Mouse (Mus musculus): ENCODE measurements around the gene Mtfr2. TPM values are rescaled to one million over a fixed set of nuclear protein-coding genes. Genes with fewer than 3 reads are reported as not detected.

Mtfr2 gene
- polyA plus RNA-seq, 1 experiment: 0.79 TPM

GRCm38 (mm10) chr10:20372046-20372445 is 24.5 kb downstream of the Mtfr2 start:
- Histone ChIP-seq H3K4me1 (ENCODE audit: control insufficient read depth, insufficient read depth, low read length) (no peaks in the 10 kb centered on the region), H3K4me3 (ENCODE audit: insufficient read depth, low read length) (no peak overlapping the region), H3K27ac (ENCODE audit: insufficient read depth, low read length) (no peak overlapping the region)
- TF ChIP-seq POLR2A (IDR thresholded peaks at IDR 0.05; ENCODE audit: extremely low read depth, insufficient read depth, low read length): no peak
- TF ChIP-seq CTCF (IDR thresholded peaks at IDR 0.05; ENCODE audit: extremely low read depth, insufficient read depth, low read length): no peak

DNA sequence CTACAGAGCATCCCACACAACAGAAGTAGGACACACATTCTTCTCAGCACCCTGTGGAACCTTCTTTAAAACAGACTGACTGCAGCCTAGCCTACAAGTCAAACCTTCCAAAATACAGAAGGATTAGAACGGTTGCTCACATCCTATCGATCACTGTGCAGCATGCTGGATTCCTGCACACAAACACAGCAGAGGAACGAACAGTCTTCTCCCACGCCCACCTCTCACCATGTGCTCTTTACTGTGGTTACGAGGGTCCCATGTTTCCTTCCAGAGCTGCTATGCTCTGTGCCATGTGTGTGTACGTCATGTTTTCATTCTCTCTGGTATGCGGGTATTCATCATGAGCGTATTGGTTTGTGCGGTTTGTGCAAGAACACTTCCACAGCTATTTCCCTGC is 30.1 kb downstream of the Mtfr2 start:
- H3K4me3 ChIP-seq (ENCODE audit: insufficient read depth, low read length): no peak overlapping the region
- H3K4me1 ChIP-seq (ENCODE audit: control insufficient read depth, insufficient read depth, low read length): peaks cover 3% of the 10 kb centered on the region; the same call in 1 of the 2 replicates
- H3K27ac ChIP-seq (ENCODE audit: insufficient read depth, low read length): no peak overlapping the region
- TF ChIP-seq CTCF (IDR thresholded peaks at IDR 0.05; ENCODE audit: extremely low read depth, insufficient read depth, low read length): no peak
- no peak for TF ChIP-seq POLR2A (IDR thresholded peaks at IDR 0.05; ENCODE audit: extremely low read depth, insufficient read depth, low read length)

GRCm38 (mm10) chr10:20379071-20379735 is 31.6 kb downstream of the Mtfr2 start:
- Histone ChIP-seq H3K4me1 (ENCODE audit: control insufficient read depth, insufficient read depth, low read length) (peaks cover 4% of the 10 kb centered on the region; the same call in 1 of the 2 replicates), H3K4me3 (ENCODE audit: insufficient read depth, low read length) (no peak overlapping the region), H3K27ac (ENCODE audit: insufficient read depth, low read length) (no peak overlapping the region)
- TF ChIP-seq CTCF (IDR thresholded peaks at IDR 0.05; ENCODE audit: extremely low read depth, insufficient read depth, low read length) (no peak), POLR2A (IDR thresholded peaks at IDR 0.05; ENCODE audit: extremely low read depth, insufficient read depth, low read length) (no peak)

DNA sequence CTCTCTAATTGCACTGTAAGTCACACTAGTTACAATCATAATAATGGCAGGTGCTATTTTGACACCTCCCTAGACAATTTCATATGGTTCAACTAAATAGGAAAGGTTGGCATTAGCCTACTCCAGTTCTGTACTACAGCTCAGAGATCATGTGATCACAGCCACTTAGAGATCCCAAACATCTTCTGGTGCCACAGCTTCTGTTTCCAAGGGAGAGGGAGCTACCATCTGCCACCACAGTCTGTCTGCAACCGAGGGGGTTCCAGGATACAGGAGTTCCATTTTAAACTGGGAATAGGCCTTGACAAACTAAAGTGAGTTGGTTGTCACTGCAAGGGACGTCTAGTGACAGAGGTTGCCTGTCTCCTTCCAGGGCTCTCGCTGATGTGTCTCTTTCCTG is 33.2 kb downstream of the Mtfr2 start:
- TF ChIP-seq CTCF (IDR thresholded peaks at IDR 0.05; ENCODE audit: extremely low read depth, insufficient read depth, low read length) (no peak), POLR2A (IDR thresholded peaks at IDR 0.05; ENCODE audit: extremely low read depth, insufficient read depth, low read length) (no peak)
- H3K27ac ChIP-seq (ENCODE audit: insufficient read depth, low read length): no peak overlapping the region
- H3K4me3 ChIP-seq (ENCODE audit: insufficient read depth, low read length): no peak overlapping the region
- peaks cover 4% of the 10 kb centered on the region; the same call in 1 of the 2 replicates for H3K4me1 ChIP-seq (ENCODE audit: control insufficient read depth, insufficient read depth, low read length)

- H3K4me3 ChIP-seq (ENCODE audit: insufficient read depth, low read length): no peak overlapping the region
- H3K27ac ChIP-seq (ENCODE audit: insufficient read depth, low read length): no peak overlapping the region
- H3K4me1 ChIP-seq (ENCODE audit: control insufficient read depth, insufficient read depth, low read length): peaks cover 4% of the 10 kb centered on the region; the same call in 1 of the 2 replicates
- TF ChIP-seq POLR2A (IDR thresholded peaks at IDR 0.05; ENCODE audit: extremely low read depth, insufficient read depth, low read length): no peak
- TF ChIP-seq CTCF (IDR thresholded peaks at IDR 0.05; ENCODE audit: extremely low read depth, insufficient read depth, low read length): no peak
These were observed 33.8 kb downstream of the Mtfr2 start for GRCm38 (mm10) chr10:20381352-20381751.

- Histone ChIP-seq H3K4me3 (ENCODE audit: insufficient read depth, low read length) (no peak overlapping the region), H3K27ac (ENCODE audit: insufficient read depth, low read length) (no peak overlapping the region), H3K4me1 (ENCODE audit: control insufficient read depth, insufficient read depth, low read length) (peaks cover 4% of the 10 kb centered on the region; the same call in 1 of the 2 replicates)
- TF ChIP-seq CTCF (IDR thresholded peaks at IDR 0.05; ENCODE audit: extremely low read depth, insufficient read depth, low read length) (no peak), POLR2A (IDR thresholded peaks at IDR 0.05; ENCODE audit: extremely low read depth, insufficient read depth, low read length) (no peak)
These were observed 35.3 kb downstream of the Mtfr2 start for GRCm38 (mm10) chr10:20382807-20383419.

DNA sequence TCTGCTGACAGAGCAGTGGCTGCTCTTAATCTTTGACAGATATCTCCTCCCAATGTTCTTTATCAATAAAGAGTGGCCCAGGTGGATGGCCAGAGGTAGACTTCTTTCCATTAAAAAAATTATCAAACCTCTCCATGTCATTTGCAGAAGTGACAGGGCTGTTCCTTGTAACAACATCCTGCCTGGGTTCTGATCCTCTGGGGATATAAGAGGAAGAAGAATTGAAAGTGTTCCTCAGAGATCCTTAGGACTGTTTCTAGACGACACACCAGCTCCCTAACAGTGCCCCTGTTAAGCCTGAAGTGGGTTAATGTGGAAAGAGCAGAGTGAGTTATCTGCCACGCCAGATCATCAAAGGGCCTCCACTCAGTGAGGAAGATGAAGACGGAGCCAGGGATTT is 43.0 kb downstream of the Mtfr2 start:
- no peak overlapping the region for H3K4me3 ChIP-seq (ENCODE audit: insufficient read depth, low read length)
- no peak overlapping the region for H3K27ac ChIP-seq (ENCODE audit: insufficient read depth, low read length)
- TF ChIP-seq POLR2A (IDR thresholded peaks at IDR 0.05; ENCODE audit: extremely low read depth, insufficient read depth, low read length): no peak
- no peak for TF ChIP-seq CTCF (IDR thresholded peaks at IDR 0.05; ENCODE audit: extremely low read depth, insufficient read depth, low read length)
- H3K4me1 ChIP-seq (ENCODE audit: control insufficient read depth, insufficient read depth, low read length): no peaks in the 10 kb centered on the region

GRCm38 (mm10) chr10:20394815-20395214 is 47.2 kb downstream of the Mtfr2 start:
- Histone ChIP-seq H3K4me1 (ENCODE audit: control insufficient read depth, insufficient read depth, low read length) (no peaks in the 10 kb centered on the region), H3K27ac (ENCODE audit: insufficient read depth, low read length) (no peak overlapping the region), H3K4me3 (ENCODE audit: insufficient read depth, low read length) (no peak overlapping the region)
- no peak for TF ChIP-seq POLR2A (IDR thresholded peaks at IDR 0.05; ENCODE audit: extremely low read depth, insufficient read depth, low read length)
- no peak for TF ChIP-seq CTCF (IDR thresholded peaks at IDR 0.05; ENCODE audit: extremely low read depth, insufficient read depth, low read length)

- Histone ChIP-seq H3K27ac (ENCODE audit: insufficient read depth, low read length) (no peak overlapping the region), H3K4me3 (ENCODE audit: insufficient read depth, low read length) (no peak overlapping the region), H3K4me1 (ENCODE audit: control insufficient read depth, insufficient read depth, low read length) (no peaks in the 10 kb centered on the region)
- no peak for TF ChIP-seq CTCF (IDR thresholded peaks at IDR 0.05; ENCODE audit: extremely low read depth, insufficient read depth, low read length)
- TF ChIP-seq POLR2A (IDR thresholded peaks at IDR 0.05; ENCODE audit: extremely low read depth, insufficient read depth, low read length): no peak
These were observed 48.2 kb downstream of the Mtfr2 start for GRCm38 (mm10) chr10:20395778-20396177.

DNA sequence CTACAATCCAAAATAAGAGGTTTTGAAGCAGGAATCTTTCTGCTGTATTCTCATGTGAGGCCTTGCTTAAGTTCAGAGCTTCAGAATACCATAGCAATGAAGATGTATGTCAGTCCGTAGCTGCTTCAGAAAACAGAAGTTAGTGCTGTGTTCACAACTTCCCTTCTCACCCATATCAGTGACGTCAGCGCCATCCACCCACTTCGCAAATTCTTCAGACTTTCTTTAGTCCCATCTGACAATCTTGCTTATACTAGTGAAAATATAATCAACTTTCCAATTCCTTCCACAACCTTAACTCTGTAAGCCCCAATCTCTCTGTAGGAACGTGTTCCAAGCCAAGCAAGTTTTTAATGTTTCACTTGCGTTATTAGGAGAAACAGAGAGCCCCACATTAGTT is 50.7 kb downstream of the Mtfr2 start:
- no peak for TF ChIP-seq POLR2A (IDR thresholded peaks at IDR 0.05; ENCODE audit: extremely low read depth, insufficient read depth, low read length)
- TF ChIP-seq CTCF (IDR thresholded peaks at IDR 0.05; ENCODE audit: extremely low read depth, insufficient read depth, low read length): no peak
- H3K4me3 ChIP-seq (ENCODE audit: insufficient read depth, low read length): no peak overlapping the region
- no peak overlapping the region for H3K27ac ChIP-seq (ENCODE audit: insufficient read depth, low read length)

More for the DNA sequence above, 50.7 kb downstream of the Mtfr2 start:
- H3K4me1 ChIP-seq (ENCODE audit: control insufficient read depth, insufficient read depth, low read length): no peaks in the 10 kb centered on the region
